Mouse (Mus musculus): ENCODE results near the gene Kcnc4.

Kcnc4 gene

DNA sequence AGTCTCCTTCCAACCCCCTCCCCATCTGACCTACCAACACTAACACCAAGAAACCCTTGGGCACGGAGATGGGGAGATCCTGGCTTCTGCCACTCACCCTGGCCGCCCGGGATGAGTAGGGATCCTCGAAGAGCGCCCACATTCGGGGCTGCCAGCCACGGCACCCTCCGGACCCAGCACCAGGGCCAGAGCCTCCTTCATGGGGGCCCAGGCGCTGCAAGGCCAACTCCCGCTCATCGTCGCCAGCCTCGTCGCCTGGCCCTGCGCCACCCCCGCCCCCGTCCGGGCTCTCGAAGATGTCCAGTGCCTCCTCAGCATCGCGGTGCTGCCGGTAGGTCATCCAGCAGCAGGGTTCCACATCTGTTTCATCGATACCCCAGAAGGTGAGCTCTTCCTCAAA, 1.2 kb downstream of the Kcnc4 start:
- DNase-seq (ENCODE audit: low spot score), result no peak

GRCm38 (mm10) chr3:107454280-107454679, 5.1 kb downstream of the Kcnc4 start:
- no peak for DNase-seq (ENCODE audit: low spot score)

GRCm38 (mm10) chr3:107446822-107447221, 12.5 kb downstream of the Kcnc4 start:
- DNase-seq (ENCODE audit: low spot score), result no peak

DNA sequence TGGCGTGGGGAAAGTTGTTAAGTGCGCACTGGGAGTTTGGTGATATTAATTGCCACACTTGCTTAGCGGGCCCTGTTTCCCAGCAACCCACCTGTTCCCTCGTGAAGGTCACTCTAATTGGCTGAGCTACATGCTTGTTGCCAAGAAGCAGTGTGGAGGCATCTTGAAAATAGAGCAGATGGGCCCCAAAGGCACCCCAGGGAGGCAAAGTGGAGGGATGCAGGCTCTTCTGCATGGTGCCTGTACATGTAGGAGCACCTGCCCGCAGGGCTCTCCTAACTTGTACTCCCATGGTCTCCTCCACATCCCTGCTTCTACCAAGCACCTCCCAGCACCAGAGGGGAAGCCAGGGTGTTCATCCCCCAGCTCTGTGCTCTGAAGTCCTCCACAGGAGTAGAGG, 15.5 kb downstream of the Kcnc4 start:
- no peak for DNase-seq (ENCODE audit: low spot score)

- DNase-seq (ENCODE audit: low spot score), result no peak
Measured at GRCm38 (mm10) chr3:107442191-107442590, 17.2 kb downstream of the Kcnc4 start.

DNA sequence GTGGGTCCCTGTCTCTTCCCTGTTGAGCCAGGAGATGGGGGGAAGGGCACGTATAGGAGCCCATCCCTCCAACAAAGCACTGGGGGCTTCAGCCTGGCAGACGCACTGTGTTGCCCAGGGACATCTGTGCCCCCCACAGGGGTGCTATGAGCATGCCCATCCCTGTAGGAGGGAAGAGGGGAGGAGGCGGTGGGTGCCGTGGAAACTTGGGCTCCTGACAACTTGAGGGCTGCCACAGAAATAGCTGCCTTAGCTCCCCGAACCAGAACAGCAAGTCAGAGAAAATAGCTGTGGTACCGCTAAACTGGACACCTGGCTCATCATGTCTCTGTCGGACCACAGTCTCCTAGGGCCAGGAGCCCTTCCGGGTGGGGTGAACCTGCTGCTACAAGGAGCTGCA, 18.0 kb downstream of the Kcnc4 start:
- no peak for DNase-seq (ENCODE audit: low spot score)

DNA sequence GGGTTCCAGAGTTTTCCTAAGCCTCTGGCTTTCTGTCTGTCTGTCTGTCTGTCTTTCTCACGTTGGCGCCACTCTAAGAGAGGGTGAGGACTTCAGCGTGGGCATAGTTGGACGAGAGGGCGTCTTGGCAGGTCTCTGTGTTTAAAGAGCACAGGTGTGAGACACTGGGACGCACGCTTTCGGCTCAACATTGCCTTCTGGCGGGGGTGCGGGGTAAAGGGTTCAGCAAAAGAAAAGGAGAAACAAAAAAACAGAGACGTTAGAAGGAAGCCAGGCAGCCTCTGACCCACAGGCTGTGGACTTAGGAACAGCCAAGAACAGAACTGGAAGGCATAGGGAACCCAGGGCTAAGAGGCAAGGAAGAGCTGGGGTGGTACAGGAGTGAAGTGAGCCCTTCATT, 20.1 kb downstream of the Kcnc4 start:
- no peak for DNase-seq (ENCODE audit: low spot score)

DNA sequence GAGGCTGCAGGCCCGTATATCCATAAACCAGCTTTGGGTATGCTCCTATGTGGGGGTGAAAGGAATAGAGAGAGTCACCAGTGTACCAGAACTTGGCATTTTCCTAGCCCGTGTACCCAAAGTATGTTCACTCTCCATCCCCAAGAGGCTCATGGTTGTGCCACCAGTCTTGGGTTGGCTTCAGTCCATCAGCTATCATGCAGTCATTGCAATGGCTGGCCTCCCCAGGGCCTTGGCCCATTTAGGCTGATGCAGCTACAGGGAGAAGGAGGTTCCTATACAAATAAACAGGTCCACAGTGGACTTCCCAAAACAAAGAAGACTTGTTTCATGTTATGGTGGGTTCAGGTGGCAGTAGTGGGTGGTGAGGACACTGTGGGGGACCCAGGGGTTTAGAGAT, 21.7 kb downstream of the Kcnc4 start:
- DNase-seq (ENCODE audit: low spot score), result no peak

DNA sequence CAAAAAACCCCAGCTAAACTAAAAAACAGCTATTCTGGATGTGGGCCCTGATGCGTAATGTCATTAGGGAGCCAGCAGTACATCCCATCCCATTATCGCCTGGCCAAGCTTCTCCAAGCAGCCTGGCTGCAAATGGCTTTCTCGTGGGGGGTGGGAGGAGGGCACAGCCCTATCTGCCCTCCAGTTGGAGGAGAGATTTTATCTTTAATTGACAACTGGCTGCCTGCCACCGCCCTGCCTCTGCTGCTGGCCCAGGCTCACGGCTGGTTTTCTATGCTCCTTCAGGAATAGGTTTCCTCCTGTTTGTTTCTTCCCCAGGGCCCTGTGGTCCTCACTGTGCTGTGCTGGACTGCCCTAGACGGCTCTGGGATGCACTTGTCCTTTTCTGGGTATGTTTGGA, 22.9 kb downstream of the Kcnc4 start:
- DNase-seq (ENCODE audit: low spot score), result no peak

DNA sequence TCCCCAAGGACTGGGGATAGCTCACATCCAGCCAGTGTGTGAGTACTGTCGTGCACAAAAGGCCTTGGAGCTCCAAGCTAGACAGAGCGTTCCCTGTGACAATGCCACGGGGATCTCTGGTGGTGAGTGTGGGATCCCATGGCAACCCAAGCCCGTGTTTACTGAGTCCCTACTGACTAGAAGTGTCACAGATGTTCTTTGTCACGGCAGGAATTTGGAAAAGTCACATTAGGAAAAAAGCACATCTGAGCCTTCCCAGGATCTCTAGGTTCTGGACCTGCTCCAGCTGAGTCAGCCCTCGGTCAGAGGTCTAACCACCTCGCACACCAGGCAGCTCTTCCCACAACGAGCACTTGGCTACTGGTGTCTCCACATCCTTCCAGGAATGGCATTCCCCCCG, 25.7 kb downstream of the Kcnc4 start:
- no peak for DNase-seq (ENCODE audit: low spot score)

- DNase-seq (ENCODE audit: low spot score), result no peak
Measured at GRCm38 (mm10) chr3:107431268-107431667, 28.1 kb downstream of the Kcnc4 start.

DNA sequence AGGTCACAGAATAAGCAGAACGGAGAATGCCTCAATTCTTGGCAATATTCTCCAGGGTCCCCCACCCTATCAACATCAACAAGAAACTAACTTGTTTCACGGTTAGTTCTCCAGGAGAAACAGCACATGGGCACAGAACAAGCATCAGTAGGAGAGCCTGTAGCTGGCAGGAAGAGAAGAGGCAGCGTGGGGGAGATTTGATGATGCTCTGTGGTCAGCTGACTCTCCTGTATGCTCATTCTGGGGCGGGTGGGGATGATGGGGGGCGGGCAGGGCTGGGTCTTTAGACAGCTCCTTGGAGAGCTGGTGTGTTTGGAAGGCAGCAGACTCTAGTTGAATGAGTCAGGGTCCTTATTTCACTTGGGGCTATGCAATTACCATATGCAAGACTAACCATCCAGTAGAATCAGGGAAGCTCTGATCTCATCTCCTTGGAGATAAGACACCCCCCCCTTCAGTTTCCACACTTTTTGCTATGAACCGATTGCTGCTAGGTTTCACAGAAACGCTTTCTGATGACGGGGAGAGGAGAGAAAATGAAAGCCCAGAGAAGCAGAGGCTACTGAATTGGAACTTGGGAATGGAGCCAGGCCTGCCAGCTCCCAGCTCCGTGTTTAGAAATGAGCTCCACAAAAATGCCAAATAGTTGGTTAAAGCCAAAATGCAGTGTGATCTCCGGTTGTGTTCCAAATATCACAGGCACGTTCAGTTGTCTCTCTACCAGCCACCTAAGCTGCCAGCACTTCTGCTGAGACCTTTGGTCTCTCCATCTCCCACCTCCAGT, 34.9 kb downstream of the Kcnc4 start:
- no peak for DNase-seq (ENCODE audit: low spot score)

DNA sequence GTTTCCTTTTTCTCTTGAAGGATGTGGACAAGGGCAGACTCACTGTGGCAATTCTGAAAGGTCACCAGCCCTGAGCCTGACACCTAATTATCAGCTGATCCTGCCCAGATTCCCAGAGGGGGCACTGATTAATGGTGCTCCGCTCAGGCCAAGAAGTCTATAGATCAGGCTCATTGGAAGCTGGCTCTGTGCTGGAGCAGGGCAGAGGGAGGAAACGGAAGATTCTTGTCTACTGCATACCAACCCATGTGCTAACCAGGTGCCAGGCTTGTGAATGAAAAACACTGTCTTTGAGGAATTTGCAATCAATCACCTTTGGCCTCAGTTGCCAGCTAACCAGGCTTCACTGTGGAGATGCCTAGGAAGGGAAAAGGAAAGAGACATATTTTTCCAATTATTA, 39.2 kb downstream of the Kcnc4 start:
- DNase-seq (ENCODE audit: low spot score), result no peak

DNA sequence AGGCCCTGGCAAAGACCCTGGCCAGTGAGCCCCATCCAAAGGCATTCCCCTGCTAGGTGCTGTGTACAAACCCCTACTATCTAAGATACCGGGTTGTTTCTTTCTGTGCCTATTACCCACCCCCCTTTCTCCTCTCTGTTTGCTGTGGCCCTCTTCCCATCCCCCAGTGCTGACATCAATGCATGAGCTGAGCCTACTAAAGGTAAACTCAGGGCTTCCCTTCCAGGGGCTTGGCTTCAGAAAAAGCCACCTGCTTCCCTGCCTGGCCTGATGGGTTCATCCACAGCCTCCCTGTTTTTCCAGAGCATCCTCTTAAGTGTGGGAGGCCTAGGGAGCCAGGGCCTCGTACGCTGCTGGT, 42.1 kb downstream of the Kcnc4 start:
- DNase-seq (ENCODE audit: low spot score), result no peak

DNA sequence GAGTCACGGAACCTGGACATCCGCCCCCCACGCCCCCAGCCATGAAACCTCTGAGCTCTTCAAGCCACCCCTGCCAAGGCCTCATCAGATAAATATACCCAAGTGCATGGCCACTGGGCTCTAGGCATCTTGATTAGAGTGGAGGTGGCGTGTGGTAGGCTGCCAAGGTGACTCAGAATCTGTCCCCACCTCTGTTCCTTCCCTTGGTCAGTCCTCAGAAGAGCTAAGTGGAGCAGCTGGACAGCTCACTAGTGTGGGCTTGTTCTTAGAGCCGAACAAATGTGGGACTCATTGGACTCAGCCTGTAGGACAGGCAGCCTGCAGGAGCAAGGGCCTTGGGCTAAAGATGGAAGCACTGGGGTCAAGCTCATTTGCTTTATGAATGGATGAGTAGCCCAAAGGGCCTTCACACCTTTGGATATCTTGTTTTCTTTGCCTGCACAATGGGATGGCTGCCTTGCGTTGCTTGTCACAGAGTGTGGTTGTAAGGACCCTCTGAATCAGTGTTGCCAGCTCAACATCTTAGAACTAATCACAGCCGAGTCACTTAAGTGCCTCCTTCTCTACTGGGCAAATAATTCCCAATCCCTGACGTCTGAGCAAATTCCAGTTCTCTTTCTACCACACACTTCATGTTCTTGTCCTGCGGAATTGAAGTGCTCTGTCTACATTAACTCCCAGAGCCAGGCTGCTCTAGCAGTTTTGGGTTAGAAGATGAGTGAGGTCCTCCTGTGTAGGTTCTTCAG, 42.6 kb downstream of the Kcnc4 start:
- peak; percentile 10 for DNase-seq (ENCODE audit: low spot score)

DNA sequence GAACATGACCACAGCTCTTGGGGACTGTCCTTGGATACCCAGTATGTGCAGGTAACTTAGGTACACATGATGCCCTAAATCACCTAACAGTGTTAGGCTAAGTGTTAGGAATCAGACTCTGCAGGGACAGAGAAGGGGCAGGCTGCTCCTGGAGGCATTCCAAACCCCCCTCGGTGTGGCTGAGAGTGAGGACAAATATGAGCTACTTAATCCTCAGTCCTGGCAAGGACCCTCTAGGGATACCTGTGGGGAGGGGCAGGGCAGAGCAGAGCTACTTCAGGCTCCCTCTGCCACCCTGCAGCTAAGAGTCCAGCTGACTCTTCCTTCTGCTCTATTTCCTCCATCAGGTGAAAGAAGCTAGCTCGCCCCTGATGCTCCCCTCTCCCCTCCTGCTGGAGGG, 46.3 kb downstream of the Kcnc4 start:
- no peak for DNase-seq (ENCODE audit: low spot score)

- DNase-seq (ENCODE audit: low spot score), result no peak
Measured at GRCm38 (mm10) chr3:107412509-107412908, 46.8 kb downstream of the Kcnc4 start.

DNA sequence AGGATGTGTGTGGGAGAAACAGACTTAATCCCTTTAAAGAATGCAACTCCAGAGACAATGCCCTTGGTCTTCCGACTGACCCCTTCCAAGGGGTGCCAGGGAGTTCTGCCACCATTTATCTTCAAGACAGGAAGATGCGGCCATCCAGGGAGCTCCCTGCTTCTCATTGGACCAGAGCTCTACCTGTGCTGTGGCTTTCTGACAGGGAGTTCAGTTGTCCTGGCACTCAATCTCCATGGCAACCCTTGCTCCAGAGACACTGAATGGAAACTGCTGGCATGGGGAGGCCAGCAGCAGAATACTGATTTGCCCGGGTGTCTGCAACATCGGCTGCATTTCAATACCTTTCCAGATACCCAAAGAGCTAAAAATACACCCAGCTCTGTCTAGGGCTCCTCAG, 47.7 kb downstream of the Kcnc4 start:
- DNase-seq (ENCODE audit: low spot score), result no peak

DNA sequence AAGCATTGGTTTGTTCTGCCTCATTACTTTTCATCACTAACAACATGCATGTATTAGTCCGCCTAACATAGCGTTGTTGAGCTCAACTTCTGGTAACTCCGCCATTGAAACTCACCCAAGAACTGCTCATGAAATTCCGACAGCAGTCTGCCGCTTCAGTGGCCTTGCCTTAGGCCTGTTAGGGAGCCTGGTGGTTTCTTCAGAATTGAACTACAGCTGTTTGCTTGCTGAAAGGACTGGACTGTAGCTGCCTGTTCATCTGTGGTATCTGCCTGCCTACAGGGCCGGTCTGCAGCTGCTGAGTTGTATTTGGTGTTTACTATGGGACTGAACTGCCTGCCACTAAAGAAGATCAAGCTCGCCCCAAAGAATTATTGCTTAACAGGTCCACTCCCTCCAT, 58.0 kb downstream of the Kcnc4 start:
- DNase-seq (ENCODE audit: low spot score), result no peak

DNA sequence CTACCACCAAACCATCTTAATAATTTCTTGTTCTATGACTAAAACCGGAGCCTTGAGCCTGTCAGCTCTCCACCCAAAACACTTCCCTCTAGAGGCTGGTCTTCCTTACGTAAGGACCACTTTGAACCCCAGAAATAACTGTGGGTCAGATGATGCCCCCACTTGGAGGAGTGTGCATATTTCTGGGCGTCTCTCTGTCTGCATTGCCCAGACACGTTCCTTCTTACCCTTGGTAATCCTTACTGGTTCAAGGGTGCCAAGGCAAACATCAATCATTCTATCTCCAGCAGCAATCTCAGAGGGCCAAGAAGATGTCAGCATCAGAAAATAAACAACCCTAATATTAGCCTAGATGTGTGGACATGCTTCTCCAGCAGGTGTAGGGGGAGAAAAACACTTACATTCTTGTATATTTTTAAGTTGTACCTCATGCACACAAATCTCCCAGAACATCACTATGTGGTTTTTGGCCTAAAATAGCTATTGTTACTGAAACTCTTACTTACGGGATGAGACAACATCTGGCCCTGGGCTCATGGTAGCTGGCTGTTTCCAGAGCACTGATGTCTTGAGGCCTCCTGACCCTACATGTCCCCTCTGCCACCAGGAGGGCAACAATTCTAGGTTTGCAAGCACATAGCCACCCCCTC, 59.2 kb downstream of the Kcnc4 start:
- DNase-seq (ENCODE audit: low spot score), result no peak

DNA sequence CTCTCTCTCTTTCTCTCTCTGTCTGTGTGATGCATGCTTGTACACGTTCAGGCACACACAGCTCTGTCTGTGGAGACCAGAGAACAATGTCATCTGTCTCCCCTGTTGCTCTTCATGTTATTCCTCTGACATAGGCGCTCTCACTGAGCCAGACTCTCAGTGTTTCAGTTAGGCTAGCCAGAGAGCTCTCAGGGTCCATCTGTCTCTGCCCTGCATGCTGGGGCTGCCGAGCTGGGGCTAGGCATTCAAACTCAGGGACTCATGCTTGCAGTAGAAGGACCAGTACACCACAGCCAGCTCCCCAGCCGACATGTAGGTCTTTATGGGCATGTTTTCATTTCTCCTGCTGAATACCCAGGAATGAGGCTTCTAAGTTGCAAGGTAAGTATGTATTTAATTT, 68.2 kb downstream of the Kcnc4 start:
- DNase-seq (ENCODE audit: low spot score), result no peak
